ENCODE assay signal across 9 mouse cellular contexts in genomic region chr1:165617166-165617891, GRCm38 (mm10). TPM values are rescaled to one million over a fixed set of nuclear protein-coding genes. Genes with fewer than 3 reads are reported as not detected.
DNase-seq lines count a peak whose midpoint lies in the region; ATAC-seq lines count a peak whose summit lies in the region.
"Had no signal": no experiment of that assay in that cellular context is flagged by ENCODE, and none has a peak within 500 bp of the region (broad histone marks: within the 10 kb centered on the region; RNA-seq: fewer than 3 reads in every experiment).

No protein-coding gene starts in this region.

- peaks cover 28% of the 10 kb centered on the region for H3K4me1 ChIP-seq in heart, embryonic 11.5 days (ENCODE audit: control insufficient read depth, insufficient read depth, low read length)

- H3K36me3 ChIP-seq in heart, embryonic 11.5 days (ENCODE audit: control insufficient read depth, insufficient read depth, low read length): peaks cover 15% of the 10 kb centered on the region

- H3K9ac ChIP-seq in heart, embryonic 11.5 days (ENCODE audit: low read depth, low read length): no peak overlapping the region

- DNase-seq in ovary, postnatal 14 days (ENCODE audit: low spot score): peak; percentile 19
- DNase-seq in ovary, postnatal 10 days (ENCODE audit: low spot score): no peak
- DNase-seq in kidney, adult 9 months: peak; percentile 78
- DNase-seq in lung, postnatal 10 days: peak; percentile 71
- no peak for DNase-seq in thymus, postnatal 25 days
- no peak for DNase-seq in testis, postnatal 10 days (ENCODE audit: low spot score)

- no peaks in the 10 kb centered on the region for H3K27me3 ChIP-seq in heart, embryonic 11.5 days (ENCODE audit: control insufficient read depth, insufficient read depth, low read length)

- WGBS in heart, embryonic 11.5 days (ENCODE audit: insufficient replicate concordance): 28% methylated on average over 15 of the region's 15 CpGs

- H3K9me3 ChIP-seq in heart, embryonic 11.5 days (replicated peaks; ENCODE audit: control insufficient read depth, low read length): 0 out of 2 replicates have a peak, but pooled peaks cover 3% of the 10 kb centered on the region

- no peak overlapping the region for H3K4me2 ChIP-seq in heart, embryonic 11.5 days

- no peak for ATAC-seq in heart, embryonic 11.5 days (replicated peaks; ENCODE audit: insufficient number of reproducible peaks, low FRiP score, low TSS enrichment)
- ATAC-seq in megakaryocyte, adult 5-6 weeks (ENCODE audit: poor library complexity, severe bottlenecking): no peak

- peak overlapping the region; percentile 83 for H3K27ac ChIP-seq in heart, embryonic 11.5 days (ENCODE audit: low read depth, low read length)

- H3K4me3 ChIP-seq in heart, embryonic 11.5 days (ENCODE audit: low read depth, low read length): no peak overlapping the region
- H3K4me3 ChIP-seq: erythroblast, embryonic 14.5 days had no signal

RNA-seq across cellular contexts. Expression of gene Mpzl1, which starts 17.0 kb away (rescaled TPM):
- polyA plus RNA-seq in heart, embryonic 11.5 days (2014; fragmentation: Nextera tagmentation; extraction: Ambion mirVana): 129 and 143 TPM in 2 replicates
- total RNA-seq in megakaryocyte, adult 5-6 weeks (2015): 1.3 and 2.1 TPM in 2 replicates
- 0.22 and 3.1 TPM in 2 replicates for total RNA-seq in megakaryocyte, adult 5-6 weeks (2017)

Comparison
In these comparisons a context has a peak if more than half of its experiments do, and no peak if none do; other contexts are left out.
1. DNase-seq: peak in ovary, postnatal 14 days (single experiment), kidney, adult 9 months (single experiment) and lung, postnatal 10 days (single experiment); none in ovary, postnatal 10 days (single experiment), thymus, postnatal 25 days (single experiment) and testis, postnatal 10 days (single experiment).